Mouse (Mus musculus): Measurements from ENCODE around the gene Olfr1392.
"Not testable (repeated sequence)": the region's sequence is repeated elsewhere in the genome, so short reads cannot be mapped to it uniquely, and the experiment has no call there.

Olfr1392 gene

DNA sequence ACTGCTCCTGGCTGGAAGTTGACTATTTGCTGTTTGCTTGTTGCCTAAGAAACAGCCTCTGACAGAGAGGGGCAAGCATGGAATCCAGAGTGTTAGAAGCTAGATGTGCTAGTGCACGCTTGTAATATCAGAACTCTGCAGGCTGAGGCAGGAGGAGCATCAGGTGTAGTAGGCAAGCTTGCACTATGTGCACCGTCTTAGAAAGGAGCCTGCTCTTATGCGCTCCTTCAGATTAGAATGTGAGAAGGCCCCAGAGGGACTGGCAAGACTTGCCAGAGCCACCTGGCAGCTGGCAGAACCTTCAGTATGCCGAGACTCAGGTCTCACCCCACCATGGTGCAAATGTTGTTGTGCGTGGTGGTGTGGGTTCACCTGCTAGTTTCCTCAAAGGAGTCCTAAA lies 33.0 kb upstream of the Olfr1392 start:
- DNase-seq: no peak

DNA sequence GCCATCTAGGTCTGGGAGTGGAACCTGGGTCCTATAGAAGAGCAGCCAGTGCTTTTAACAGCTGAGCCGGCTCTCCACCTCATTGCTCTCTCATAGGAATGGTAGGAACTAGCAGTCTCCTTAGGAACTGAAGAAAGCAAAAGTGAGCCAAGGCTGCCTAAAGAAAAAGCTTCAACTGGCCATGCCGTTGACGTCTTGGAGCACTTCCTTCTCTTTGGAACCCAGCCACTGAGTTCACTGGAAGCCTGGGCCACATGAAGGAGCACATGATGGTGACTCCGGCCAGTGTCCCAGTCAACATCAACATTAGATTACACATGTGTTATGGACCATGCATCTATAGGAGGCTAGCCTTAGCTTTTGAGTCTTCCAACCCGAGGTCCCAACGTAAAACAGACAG lies 32.0 kb upstream of the Olfr1392 start:
- no peak for DNase-seq

DNA sequence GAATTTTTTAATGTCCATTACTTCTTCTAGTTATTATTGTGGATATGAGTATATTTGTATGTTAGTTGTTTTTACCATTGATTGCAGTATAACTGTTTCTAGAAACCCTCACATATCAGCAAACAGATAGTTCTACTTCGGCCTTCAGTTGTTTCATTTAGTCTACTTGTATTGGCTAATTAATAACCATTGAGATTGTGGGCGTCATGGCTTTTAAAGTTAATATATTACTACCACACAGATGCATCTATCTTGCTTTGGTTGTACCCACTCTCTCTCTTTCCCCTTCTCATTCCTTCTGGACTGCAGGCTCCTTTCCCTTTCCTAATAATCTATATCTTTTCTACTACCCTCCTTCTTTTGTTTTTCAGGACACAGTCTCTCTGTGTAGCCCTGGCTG lies 25.8 kb upstream of the Olfr1392 start:
- DNase-seq: no peak

- DNase-seq: no peak
These were observed 25.3 kb upstream of the Olfr1392 start for GRCm38 (mm10) chr11:49259829-49260228.

GRCm38 (mm10) chr11:49260598-49261312 lies 24.3 kb upstream of the Olfr1392 start:
- DNase-seq: no peak

- DNase-seq: no peak
These were observed 23.7 kb upstream of the Olfr1392 start for GRCm38 (mm10) chr11:49261313-49261855.

DNA sequence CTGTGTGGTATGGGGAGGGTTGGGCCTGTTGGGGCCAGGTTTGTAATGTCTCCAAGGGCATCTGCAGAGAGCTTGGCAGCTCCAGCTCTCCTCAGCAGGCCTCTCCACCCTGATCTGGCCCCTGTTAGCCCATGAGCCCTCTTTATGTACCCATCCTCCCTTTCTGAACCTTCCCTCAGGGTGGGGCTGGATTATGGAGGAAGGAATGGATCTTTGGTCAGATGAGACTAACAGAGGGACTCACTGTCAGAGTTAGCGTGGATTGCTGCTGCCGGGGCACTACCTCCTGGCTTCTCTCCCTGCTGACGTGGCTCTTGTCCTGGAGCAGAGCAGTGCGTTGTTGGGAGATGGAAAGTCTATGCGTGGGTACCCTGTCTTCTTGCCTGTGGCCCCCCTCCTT lies 22.8 kb upstream of the Olfr1392 start:
- no peak for DNase-seq

DNA sequence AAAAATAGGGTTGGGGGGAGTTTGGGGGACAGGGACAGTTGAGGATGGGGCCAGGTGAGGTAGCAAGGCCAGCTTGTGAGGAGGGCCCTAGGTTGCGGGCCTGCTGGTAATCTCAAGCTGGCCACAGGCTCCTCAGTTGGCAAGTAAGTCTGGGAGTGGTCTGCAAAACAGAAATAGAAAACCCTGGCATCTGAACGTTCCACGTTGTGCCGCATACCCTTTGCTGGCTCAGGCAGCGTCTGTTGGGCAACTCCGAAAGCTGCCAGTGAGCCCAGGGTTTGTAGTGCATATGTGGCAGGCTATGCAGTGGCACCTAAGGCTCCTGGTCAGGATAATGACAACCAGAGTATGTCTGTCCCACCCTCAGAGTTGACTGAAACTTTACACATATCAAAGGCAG lies 21.9 kb upstream of the Olfr1392 start:
- no peak for DNase-seq

GRCm38 (mm10) chr11:49264081-49264480 lies 21.0 kb upstream of the Olfr1392 start:
- DNase-seq: no peak

GRCm38 (mm10) chr11:49264622-49265021 lies 20.5 kb upstream of the Olfr1392 start:
- DNase-seq: no peak

DNA sequence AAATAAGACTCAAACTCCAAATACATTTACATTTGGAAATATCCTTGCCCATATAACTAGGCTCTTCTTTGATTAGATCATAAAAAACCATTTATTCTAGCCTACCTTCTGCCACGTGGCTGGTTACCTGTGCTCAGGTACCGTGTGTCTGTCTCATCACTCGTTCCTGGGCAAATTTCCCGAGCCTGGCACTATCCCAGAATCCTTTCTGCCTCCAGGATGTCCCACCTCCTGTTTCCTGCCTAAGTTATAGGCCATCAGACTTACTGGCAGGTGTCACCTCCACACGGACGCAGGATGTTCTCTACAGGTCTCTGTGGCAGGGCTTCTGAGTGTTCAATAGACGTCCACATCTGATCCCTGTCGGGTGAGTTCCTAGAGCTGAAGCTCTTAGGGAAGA lies 20.0 kb upstream of the Olfr1392 start:
- no peak for DNase-seq

GRCm38 (mm10) chr11:49266671-49267070 lies 18.4 kb upstream of the Olfr1392 start:
- no peak for DNase-seq

GRCm38 (mm10) chr11:49267316-49267715 lies 17.8 kb upstream of the Olfr1392 start:
- DNase-seq: no peak

DNA sequence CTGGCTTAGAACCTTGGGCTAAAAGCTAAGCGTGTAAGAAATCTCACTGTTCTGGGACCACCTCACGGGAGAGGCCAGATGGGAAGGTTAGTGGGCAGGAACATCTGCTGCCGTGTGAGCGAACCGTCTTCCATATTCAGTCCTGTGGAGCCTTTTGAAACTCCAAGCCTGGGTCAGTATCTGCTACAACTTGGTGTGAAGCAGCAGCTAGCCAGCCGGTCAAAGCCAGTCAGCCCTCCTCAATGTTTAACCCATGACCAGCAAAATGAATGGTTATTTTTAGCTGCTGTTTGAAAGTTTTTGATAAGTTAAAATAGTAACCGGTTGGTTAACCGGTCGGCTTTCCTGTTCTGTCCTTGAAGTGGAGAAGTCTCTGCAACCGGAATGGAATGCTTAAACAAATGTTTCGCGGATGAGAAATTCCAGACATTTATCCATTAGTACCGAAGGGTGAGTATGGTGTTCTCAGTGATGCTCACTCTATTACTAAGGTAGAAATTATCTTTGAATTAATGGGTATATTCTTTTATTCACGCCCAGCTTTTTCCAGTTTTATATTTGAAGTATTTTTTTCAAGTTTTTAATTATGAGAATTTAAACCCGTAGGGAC lies 17.0 kb upstream of the Olfr1392 start:
- DNase-seq: no peak

GRCm38 (mm10) chr11:49269761-49270160 lies 15.3 kb upstream of the Olfr1392 start:
- DNase-seq: no peak

DNA sequence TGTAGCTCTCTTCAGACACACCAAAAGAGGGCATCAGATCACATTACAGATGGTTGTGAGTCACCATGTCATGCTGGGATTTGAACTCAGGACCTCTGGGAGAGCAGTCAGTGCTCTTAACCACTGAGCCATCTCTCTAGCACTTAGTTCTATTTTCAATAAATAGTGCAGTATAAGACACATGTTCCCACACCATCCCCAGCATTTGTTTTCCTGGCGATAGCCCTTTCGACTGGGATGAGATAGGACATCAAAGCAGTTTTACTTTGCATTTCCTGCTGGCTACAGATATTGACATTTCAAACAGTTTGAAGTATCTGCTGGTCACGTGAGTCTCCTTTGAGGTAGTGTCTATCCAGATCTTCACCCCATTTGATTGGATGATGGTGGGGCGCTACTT lies 14.7 kb upstream of the Olfr1392 start:
- no peak for DNase-seq

GRCm38 (mm10) chr11:49271334-49271733 lies 13.7 kb upstream of the Olfr1392 start:
- DNase-seq: peak; percentile 34 to 43

DNA sequence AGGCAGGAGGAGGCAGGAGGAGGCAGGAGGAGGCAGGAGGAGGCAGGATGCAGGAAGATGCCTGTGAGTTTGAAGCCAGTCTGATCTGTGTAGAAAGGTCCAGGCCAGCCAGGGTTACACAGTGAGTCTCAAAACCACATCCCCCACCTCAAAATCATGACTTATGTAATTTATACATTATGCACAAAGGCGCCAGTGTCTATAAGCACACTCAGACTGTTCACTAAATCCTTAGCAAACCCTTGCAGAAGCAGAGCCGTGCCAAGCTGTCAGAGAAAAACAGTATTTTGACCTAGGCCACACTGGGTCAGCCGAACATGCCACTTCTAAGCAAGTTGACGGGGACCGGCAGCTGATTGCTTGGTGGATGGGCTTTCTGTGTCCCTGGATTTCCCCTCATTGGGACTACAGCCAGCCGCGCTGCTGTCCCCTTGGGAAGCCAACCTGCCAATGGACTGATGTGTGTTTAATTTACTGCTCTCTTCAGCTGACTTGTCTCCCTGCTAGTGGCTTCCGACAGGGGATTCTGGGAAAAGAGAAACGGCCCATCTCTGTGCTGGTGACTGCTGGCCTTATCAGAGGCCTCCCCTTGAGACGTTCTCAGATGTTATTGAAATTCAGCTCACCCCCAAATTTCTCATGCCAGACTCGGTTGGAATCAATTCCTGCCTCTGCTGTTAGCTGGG lies 11.1 kb upstream of the Olfr1392 start:
- no peak for DNase-seq

GRCm38 (mm10) chr11:49278222-49278621 lies 6.9 kb upstream of the Olfr1392 start, which contains the start of gene Olfr1393:
TSS of gene Olfr1393 (plus strand) at chr11:49278304.
- no peak for DNase-seq

DNA sequence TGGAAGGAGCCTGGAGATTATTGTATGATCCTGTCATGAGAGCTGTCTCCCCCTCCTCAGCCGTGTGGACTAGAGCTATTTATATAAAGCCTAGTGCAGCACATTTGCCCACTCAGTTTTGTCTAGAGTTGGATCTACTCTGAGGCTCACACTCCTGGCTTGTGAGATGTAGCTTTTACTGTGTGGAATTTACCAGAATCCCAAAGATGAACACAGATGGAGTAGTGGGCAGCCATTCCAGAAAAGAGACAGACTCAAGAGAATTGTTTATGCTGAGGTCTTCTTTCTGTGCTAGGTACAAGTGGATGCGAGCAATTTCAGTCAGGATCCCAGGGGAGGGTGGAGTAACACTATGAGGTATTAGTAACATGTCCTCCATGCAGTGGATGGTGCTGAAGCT lies 2.2 kb downstream of the Olfr1392 start:
- DNase-seq: no peak

DNA sequence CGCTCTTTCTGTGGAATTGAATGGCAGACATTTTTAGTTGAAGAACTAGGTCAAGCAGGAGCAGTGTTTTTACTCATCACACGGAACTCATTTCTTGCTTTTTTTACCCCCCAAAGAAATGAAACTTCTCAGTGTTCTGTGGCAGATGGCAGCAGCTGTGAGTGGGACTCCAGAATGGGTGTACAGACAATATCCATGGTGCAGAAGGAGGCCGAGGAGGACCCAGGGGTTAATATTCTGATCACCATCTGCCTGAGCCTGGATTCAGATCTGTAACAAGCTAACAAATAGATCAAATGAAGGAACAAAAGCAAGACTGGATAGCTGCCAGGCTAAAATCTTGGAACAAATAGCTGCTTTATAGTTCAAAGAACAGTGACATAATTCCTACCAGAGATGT lies 7.7 kb downstream of the Olfr1392 start:
- DNase-seq: no peak

DNA sequence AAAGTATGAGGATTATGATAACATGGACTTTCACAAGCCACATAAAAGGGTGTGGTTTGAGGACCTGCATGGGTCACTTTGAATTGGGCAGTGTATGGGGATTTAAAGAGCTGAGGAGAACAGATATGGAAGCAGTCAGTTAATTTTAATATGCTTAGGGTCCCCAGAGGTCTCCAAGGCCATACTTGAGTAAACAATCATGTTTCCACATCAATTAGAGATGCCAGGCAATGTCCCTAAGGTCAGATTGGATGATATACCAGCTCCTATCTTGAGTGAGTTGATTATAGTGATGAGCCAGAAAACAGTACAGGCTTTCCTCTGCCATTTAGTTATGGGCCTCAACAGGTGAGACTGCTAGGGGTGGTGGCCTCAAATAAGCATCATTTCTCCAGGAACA lies 19.4 kb downstream of the Olfr1392 start, which contains the start of gene Olfr10:
Gene Olfr10 (plus strand): TSS at position 301 of the 400 bp plus-strand sequence.
- DNase-seq: no peak

- DNase-seq: not testable (repeated sequence)
These were observed 23.5 kb downstream of the Olfr1392 start for GRCm38 (mm10) chr11:49308547-49308946.

DNA sequence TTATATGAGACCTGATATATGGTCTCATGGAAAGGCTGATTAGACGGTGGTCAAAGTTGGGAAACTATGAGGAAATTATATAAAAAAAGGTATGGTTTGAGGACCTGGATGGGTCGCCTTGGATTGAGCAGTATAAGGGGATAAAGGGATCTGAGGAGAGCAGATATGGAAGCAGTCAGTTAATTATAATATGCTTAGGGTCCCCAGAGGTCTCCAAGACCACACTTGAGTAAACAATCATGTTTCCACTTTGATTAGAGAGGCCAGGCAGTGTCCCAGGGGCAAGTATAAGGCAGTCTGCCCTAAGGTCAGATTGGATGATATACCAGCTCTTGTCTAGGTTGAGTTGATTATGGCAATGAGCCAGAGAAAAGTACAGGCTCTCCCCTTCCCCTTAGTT lies 37.4 kb downstream of the Olfr1392 start, which contains the start of gene Olfr1391:
Gene Olfr1391 (plus strand): TSS at position 301 of the 400 bp plus-strand sequence.
- no peak for DNase-seq

Measured in cerebellum, adult 18-20 months (tissue).